Mouse (Mus musculus) frontal cortex, postnatal 25 days (tissue): ENCODE measurements around the gene Olfr133.
"Not testable (repeated sequence)": the region's sequence is repeated elsewhere in the genome, so short reads cannot be mapped to it uniquely, and the experiment has no call there.

Experiments used
- DNase-seq, 2 experiments: peaks; one replicate each; pipeline ENCODE4 v3.0.0; 2022; ENCODE audit warnings: low spot score in 2 of 2

The Olfr133 gene

DNA sequence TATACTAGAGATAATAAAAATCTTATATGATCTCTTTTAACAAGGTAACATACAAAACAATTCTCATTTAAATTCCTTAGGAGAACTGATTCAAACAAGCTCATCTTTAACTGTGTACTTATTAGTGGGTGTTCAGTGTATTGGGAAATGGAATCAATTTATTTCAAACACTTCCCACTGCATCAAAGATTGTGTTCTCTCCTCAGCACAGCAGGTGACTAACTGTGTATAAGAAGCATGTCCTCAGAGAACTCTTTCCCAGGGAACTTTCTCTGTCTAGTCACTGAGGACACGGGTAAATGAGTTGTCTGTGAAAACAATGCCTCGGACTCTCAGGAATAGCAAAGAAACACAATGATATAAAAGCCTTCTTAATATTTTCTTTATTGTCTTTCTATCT, at the start of gene Olfr133:
Gene Olfr133, plus strand, starts transcription at position 301 of the 400 bp plus-strand sequence.
- DNase-seq, result no peak

GRCm38 (mm10) chr17:38124199-38124598, 20.9 kb upstream of the Olfr133 start:
- DNase-seq, result not testable (repeated sequence)

DNA sequence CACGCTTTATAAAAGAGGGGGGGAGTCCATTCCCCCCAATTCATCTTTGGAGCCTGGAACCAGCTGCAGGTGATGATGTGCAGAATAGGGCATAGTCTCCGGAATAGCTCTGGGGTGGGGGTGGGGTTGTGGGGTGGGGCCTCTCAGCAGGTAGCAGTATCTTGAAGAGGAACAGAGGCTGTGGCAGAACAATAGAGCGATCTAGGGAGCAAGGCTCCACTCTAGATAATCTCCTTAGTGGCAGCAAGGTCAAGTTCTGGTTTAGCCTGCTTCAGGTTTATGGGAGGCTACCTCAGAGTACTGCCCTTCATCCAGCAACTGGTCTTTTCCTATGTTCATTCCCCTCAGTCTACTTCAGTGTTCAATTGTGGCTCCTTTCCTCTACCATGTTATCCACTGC, 19.7 kb upstream of the Olfr133 start:
- DNase-seq, result not testable (repeated sequence)

- DNase-seq, result no peak
Observed at GRCm38 (mm10) chr17:38134426-38134825, 10.7 kb upstream of the Olfr133 start, which contains the start of gene Olfr132. TSS of gene Olfr132 (minus strand) at chr17:38134526.

- no peak for DNase-seq
Observed at GRCm38 (mm10) chr17:38171088-38171487, 26.0 kb downstream of the Olfr133 start, which contains the start of gene Olfr134. TSS of gene Olfr134 (plus strand) at chr17:38171388.
